14 mouse cellular contexts compared by ENCODE assay signal in the genomic region with DNA sequence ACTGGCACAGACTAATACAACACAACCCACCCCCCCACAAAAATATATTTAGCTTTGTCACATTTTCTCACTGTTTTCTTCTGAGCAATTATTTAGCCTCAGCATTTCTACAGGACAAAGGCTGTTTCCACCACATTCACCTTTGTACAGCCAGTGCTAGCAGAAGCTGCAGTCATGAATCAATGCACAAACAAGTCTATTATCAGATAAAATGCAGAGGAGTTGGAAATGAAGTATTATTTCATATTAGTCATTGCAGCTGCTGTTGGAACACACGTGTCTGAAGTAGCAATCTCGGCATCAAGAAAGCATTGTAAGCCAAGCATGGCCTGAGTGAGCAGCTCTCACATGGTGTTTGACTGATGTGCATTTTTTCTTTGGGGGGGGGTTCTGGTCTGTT.
"Had no signal": no experiment of that assay in that cellular context is flagged by ENCODE, and none has a peak within 500 bp of the region (broad histone marks: within the 10 kb centered on the region; RNA-seq: fewer than 3 reads in every experiment).

No protein-coding gene starts in this region.

- H3K27me3 ChIP-seq: hindbrain, embryonic 15.5 days; liver, embryonic 12.5 days; lung, embryonic 15.5 days; midbrain, embryonic 12.5 days; neural tube, embryonic 13.5 days; stomach, embryonic 15.5 days had no signal

- H3K9me3 ChIP-seq: hindbrain, embryonic 15.5 days; limb, embryonic 10.5 days; liver, embryonic 12.5 days; lung, embryonic 15.5 days; midbrain, embryonic 12.5 days; neural tube, embryonic 13.5 days; stomach, embryonic 15.5 days had no signal

- H3K4me1 ChIP-seq: limb, embryonic 10.5 days; liver, embryonic 12.5 days; lung, embryonic 15.5 days; neural tube, embryonic 13.5 days; stomach, embryonic 15.5 days had no signal

- H3K9ac ChIP-seq: hindbrain, embryonic 15.5 days; liver, embryonic 12.5 days; lung, embryonic 15.5 days; midbrain, embryonic 12.5 days; neural tube, embryonic 13.5 days; stomach, embryonic 15.5 days had no signal

- ATAC-seq: liver, embryonic 12.5 days; midbrain, embryonic 16.5 days had no signal

- H3K36me3 ChIP-seq: hindbrain, embryonic 15.5 days; limb, embryonic 10.5 days; liver, embryonic 12.5 days; lung, embryonic 15.5 days; midbrain, embryonic 12.5 days; neural tube, embryonic 13.5 days; stomach, embryonic 15.5 days had no signal

- DNase-seq: lung, postnatal 14 days; retina, postnatal 1 day; right cerebral cortex, postnatal 14 days; thymus, postnatal 36 days had no signal

- H3K27ac ChIP-seq: hindbrain, embryonic 15.5 days; left cerebral cortex, adult 2 months; limb, embryonic 10.5 days; liver, embryonic 12.5 days; lung, embryonic 15.5 days; macrophage; midbrain, embryonic 12.5 days; neural tube, embryonic 13.5 days; stomach, embryonic 15.5 days had no signal

- H3K4me2 ChIP-seq: hindbrain, embryonic 15.5 days; liver, embryonic 12.5 days; lung, embryonic 15.5 days; midbrain, embryonic 12.5 days; neural tube, embryonic 13.5 days; stomach, embryonic 15.5 days had no signal

- H3K4me3 ChIP-seq: hindbrain, embryonic 15.5 days; left cerebral cortex, adult 2 months; limb, embryonic 10.5 days; liver, embryonic 12.5 days; lung, embryonic 15.5 days; midbrain, embryonic 12.5 days; neural tube, embryonic 13.5 days; stomach, embryonic 15.5 days had no signal
